Mouse (Mus musculus) forebrain, embryonic 14.5 days (tissue): ENCODE data around the gene Lrrc23. TPM values are rescaled to one million over a fixed set of nuclear protein-coding genes. Genes with fewer than 3 reads are reported as not detected.

ENCODE experiments used
- ATAC-seq: fragments of 200-750 bp; cut with Nextera tagmentation; 2 replicates; pipeline ENCODE4 v1.8.0; 2017; ENCODE audit warnings: mild to moderate bottlenecking, moderate library complexity
- DNase-seq: peaks from one replicate; pipeline ENCODE4 v3.0.0-alpha.2; 2015; ENCODE audit warnings: low spot score
- H3K27ac ChIP-seq: fragments of 300-500 bp; sonication (generic); 2 replicates; pipeline ENCODE4 v1.5.1; 2014; ENCODE audit warnings: low read depth, mild to moderate bottlenecking, control low read depth, low read length, moderate library complexity
- H3K27me3 ChIP-seq: fragments of 300-500 bp; sonication (generic); replicated peaks from 2 replicates; pipeline ENCODE4 v1.6.1; 2014; ENCODE audit warnings: low read length, control low read depth, mixed read lengths; ENCODE audit not compliant: control insufficient read depth, insufficient read depth
- H3K36me3 ChIP-seq: fragments of 300-500 bp; sonication (generic); 2 replicates; pipeline ENCODE4 v1.6.1; 2014; ENCODE audit warnings: low read length, control low read depth; ENCODE audit not compliant: control insufficient read depth, insufficient read depth
- H3K4me1 ChIP-seq: fragments of 300-500 bp; sonication (generic); 2 replicates; pipeline ENCODE4 v1.6.1; 2014; ENCODE audit warnings: antibody characterized with exemption, low read length, control low read depth; ENCODE audit not compliant: control insufficient read depth, insufficient read depth
- H3K4me2 ChIP-seq: fragments of 300-500 bp; sonication (generic); 2 replicates; pipeline ENCODE4 v1.6.1; 2014; ENCODE audit warnings: mild to moderate bottlenecking, control low read depth, low read length
- H3K4me3 ChIP-seq: fragments of 300-500 bp; sonication (generic); 2 replicates; pipeline ENCODE4 v1.5.1; 2014; ENCODE audit warnings: low read depth, low read length, control low read depth
- H3K9ac ChIP-seq: fragments of 300-500 bp; sonication (generic); 2 replicates; pipeline ENCODE4 v1.6.1; 2014; ENCODE audit warnings: mild to moderate bottlenecking, low read length, control low read depth, moderate library complexity
- H3K9me3 ChIP-seq: fragments of 300-500 bp; sonication (generic); replicated peaks from 2 replicates; pipeline ENCODE4 v1.6.1; 2016; ENCODE audit warnings: low read length, control low read depth, mixed read lengths; ENCODE audit not compliant: control insufficient read depth
- WGBS: fragments of 180-500 bp; shearing (Covaris S2); extraction: QIAGEN DNeasy Blood & Tissue Kit; methylation state at CpG from one replicate; pipeline ENCODE4 v1.1.7; 2014; 5-methylcytosine and 5-hydroxymethylcytosine counted together
- polyA plus RNA-seq: library from polyadenylated mRNA; unstranded; fragments of >200 nt; fragmentation: Nextera tagmentation; extraction: Ambion mirVana; gene quantifications from 2 replicates; pipeline ENCODE4 v1.2.1, GENCODE M21; 2014

Lrrc23 gene
- polyA plus RNA-seq, 1 experiment from 2014 or later = 3.5 TPM

GRCm38 (mm10) chr6:124787722-124788121 is 8.2 kb upstream of the Lrrc23 start:
- Histone ChIP-seq H3K27me3 (no peaks in the 10 kb centered on the region), H3K27ac (no peak overlapping the region), H3K4me2 (no peak overlapping the region), H3K4me3 (no peak overlapping the region), H3K9me3 (no peaks in the 10 kb centered on the region), H3K9ac (no peak overlapping the region), H3K36me3 (no peaks in the 10 kb centered on the region), H3K4me1 (no peaks in the 10 kb centered on the region)
- DNase-seq (no peak), ATAC-seq (no peak)
- 86% methylated on average over 10 of the region's 10 CpGs for WGBS

DNA sequence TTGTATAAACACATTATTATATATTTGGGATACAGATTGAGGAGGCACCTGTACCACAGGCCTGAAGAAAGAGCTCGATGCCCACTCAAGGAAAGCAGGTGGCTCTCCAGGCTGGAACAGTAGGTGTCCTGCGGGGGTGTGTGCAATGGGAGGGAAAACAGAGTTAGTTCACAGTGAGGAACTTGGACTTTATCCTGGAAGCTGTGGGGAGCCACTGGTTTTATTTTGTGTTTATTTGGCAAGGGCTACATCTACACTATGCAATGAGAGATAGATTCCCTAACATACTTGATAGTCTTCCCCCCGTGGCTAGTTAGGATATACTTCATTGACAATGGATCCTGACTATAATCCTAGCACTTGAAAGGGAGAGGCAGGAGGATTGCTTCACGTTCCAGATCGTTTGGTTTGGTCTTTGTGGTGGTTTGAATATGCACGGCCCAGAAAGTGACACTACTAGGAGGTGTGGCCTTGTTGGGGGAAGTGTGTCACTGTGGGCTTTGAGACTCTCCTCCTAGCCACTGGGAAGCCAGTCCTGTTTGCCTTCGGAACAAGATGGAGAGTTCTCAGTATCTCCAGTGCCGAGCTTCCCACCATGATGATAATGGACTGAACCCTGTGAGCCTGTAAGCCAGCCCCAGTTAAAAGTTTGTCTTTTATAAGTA is 7.4 kb upstream of the Lrrc23 start:
- no peaks in the 10 kb centered on the region for H3K9me3 ChIP-seq
- 48% methylated on average over 8 of the region's 8 CpGs for WGBS
- H3K4me2 ChIP-seq = no peak overlapping the region
- no peak overlapping the region for H3K27ac ChIP-seq
- H3K27me3 ChIP-seq = no peaks in the 10 kb centered on the region
- no peak overlapping the region for H3K4me3 ChIP-seq
- DNase-seq (no peak), ATAC-seq (no peak)
- no peaks in the 10 kb centered on the region for H3K36me3 ChIP-seq
- H3K4me1 ChIP-seq = 0 out of 2 replicates have a peak, but pooled peaks cover 2% of the 10 kb centered on the region
- H3K9ac ChIP-seq = no peak overlapping the region

DNA sequence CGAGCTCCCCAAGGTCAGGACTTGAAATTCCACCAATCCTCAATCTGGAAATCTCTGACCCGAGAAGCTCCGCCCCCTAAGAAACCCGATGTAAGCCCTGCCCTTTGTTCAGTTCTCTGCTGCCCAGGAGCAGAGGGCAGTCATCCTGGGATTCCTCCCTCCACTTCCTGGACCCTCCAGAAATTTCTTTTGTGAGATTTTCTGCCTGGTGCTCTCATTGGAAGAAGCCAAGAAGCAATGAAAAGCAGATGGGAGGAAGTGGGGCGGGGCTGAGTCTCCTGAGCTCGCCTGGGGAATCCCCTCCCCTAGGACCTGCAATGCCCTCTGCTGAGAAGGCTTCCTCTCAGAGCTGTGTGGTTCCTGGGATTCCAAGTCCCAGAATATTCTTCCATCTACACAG is 2.9 kb upstream of the Lrrc23 start:
- no peak overlapping the region; the same call in 1 of the 2 replicates for H3K4me2 ChIP-seq
- H3K27ac ChIP-seq = no peak overlapping the region
- no peak overlapping the region for H3K9ac ChIP-seq
- H3K4me3 ChIP-seq = no peak overlapping the region
- no peak for DNase-seq
- no peaks in the 10 kb centered on the region for H3K36me3 ChIP-seq
- H3K9me3 ChIP-seq = no peaks in the 10 kb centered on the region
- WGBS = 23% methylated on average over 6 of the region's 6 CpGs
- H3K4me1 ChIP-seq = peaks cover 2% of the 10 kb centered on the region; the same call in 1 of the 2 replicates
- ATAC-seq = no peak
- H3K27me3 ChIP-seq = no peaks in the 10 kb centered on the region

DNA sequence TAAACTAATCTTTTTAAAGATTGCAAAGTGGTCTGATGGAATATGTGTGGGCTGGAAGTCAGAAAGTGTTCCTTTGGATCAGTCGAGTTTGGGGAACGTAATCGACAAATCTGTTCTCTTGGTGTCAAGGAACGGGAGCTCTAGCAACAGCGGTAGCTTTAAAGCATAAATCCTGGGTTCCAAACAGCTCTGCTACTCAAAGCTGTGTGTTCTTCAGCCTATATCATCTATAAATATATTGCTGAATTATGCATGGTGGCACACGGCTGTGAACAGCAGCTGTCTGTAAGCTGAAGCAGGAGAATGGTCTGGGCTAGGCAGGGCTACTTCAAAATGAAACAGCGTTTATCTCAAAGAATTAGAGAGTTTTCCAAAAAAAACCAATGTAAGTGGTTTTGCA is 1.4 kb upstream of the Lrrc23 start:
- Histone ChIP-seq H3K4me1 (peaks cover 2% of the 10 kb centered on the region; the same call in 1 of the 2 replicates), H3K4me3 (no peak overlapping the region), H3K36me3 (no peaks in the 10 kb centered on the region), H3K27me3 (no peaks in the 10 kb centered on the region), H3K9me3 (no peaks in the 10 kb centered on the region), H3K9ac (no peak overlapping the region), H3K4me2 (no peak overlapping the region), H3K27ac (no peak overlapping the region)
- WGBS = 86% methylated on average over 7 of the region's 7 CpGs
- DNase-seq = no peak
- ATAC-seq = no peak

DNA sequence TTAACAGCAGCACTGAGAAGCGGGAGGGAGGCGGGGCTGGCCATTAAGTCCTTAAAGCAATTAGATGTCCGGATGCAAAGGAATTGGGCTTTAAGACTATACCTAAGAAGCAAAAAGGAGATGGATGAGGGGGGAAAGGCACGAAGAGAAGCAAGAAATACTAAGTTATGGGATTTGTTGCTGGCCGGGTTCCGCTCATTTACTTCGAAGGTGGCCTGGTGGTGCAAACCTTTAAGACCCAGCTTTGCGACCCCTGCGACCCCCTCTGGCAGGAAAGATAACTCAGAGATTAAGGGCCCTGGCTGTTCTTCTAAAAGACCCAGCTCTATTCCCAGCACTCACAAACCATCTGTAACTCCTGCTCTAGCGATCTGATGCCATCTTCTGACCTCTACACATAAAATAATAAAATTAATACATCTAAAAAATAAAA is 473 bp upstream of the Lrrc23 start:
- peak overlapping the region; percentile 1; the same call in 1 of the 2 replicates for H3K9ac ChIP-seq
- peak overlapping the region; percentile 66 for H3K4me2 ChIP-seq
- no peak overlapping the region for H3K27ac ChIP-seq
- DNase-seq = no peak
- H3K4me1 ChIP-seq = peaks cover 2% of the 10 kb centered on the region; the same call in 1 of the 2 replicates
- WGBS = 1% methylated on average over 10 of the region's 10 CpGs
- 0 out of 2 replicates have a peak, but pooled peaks have one; percentile 25 for ATAC-seq
- H3K27me3 ChIP-seq = no peaks in the 10 kb centered on the region
- H3K4me3 ChIP-seq = peak overlapping the region; percentile 29
- H3K36me3 ChIP-seq = no peaks in the 10 kb centered on the region
- H3K9me3 ChIP-seq = no peaks in the 10 kb centered on the region

DNA sequence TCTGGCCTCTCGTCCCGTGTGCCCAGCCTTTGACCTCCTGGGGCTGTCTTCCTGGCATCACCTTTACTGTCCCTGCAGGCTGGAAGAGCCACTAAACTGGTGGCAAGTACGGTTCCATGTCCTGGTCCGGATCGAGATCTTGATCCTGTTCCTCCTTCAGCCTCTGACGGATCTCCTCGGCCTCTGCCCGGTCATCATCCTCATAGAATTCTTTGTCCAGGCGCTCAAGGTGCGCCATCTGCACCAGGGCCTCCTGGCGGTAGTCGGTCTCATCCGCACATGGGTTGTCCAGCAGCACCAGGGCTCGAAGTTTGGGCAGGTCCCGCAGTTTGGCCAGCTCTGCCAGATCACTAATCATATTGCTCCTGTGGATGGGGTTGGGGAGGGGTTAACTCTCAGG is 9.0 kb downstream of the Lrrc23 start:
- no peak for ATAC-seq
- H3K27me3 ChIP-seq = no peaks in the 10 kb centered on the region
- no peaks in the 10 kb centered on the region for H3K9me3 ChIP-seq
- H3K9ac ChIP-seq = no peak overlapping the region
- H3K4me1 ChIP-seq = peaks cover 5% of the 10 kb centered on the region
- H3K27ac ChIP-seq = no peak overlapping the region
- WGBS = 92% methylated on average over 15 of the region's 15 CpGs
- no peaks in the 10 kb centered on the region for H3K36me3 ChIP-seq
- DNase-seq = no peak
- H3K4me2 ChIP-seq = no peak overlapping the region
- no peak overlapping the region for H3K4me3 ChIP-seq

GRCm38 (mm10) chr6:124770013-124770412 is 9.5 kb downstream of the Lrrc23 start:
- ATAC-seq = no peak
- Histone ChIP-seq H3K27me3 (no peaks in the 10 kb centered on the region), H3K4me3 (peak overlapping the region; percentile 43), H3K4me2 (peak overlapping the region; percentile 77), H3K4me1 (peaks cover 5% of the 10 kb centered on the region), H3K36me3 (no peaks in the 10 kb centered on the region), H3K9me3 (no peaks in the 10 kb centered on the region), H3K9ac (peak overlapping the region; percentile 71), H3K27ac (no peak overlapping the region)
- DNase-seq = no peak
- 61% methylated on average over 7 of the region's 7 CpGs for WGBS

GRCm38 (mm10) chr6:124769101-124769765 is 10.3 kb downstream of the Lrrc23 start, which contains the start of gene Eno2:
Gene Eno2, minus strand, starts transcription at chr6:124769673.
- Histone ChIP-seq H3K27ac (peak within 1 kb of the TSS; percentile 27; the same call in 1 of the 2 replicates), H3K9me3 (no peaks in the 10 kb centered on the region), H3K4me2 (peak within 1 kb of the TSS; percentile 77), H3K9ac (peak within 1 kb of the TSS; percentile 71), H3K4me3 (peak within 1 kb of the TSS; percentile 43), H3K27me3 (no peaks in the 10 kb centered on the region), H3K4me1 (peaks cover 5% of the 10 kb centered on the region), H3K36me3 (no peaks in the 10 kb centered on the region)
- WGBS = under 1% methylated on average over 54 of the region's 54 CpGs
- ATAC-seq = peak; percentile 86
- peak; percentile 76 for DNase-seq

GRCm38 (mm10) chr6:124768704-124769044 is 10.9 kb downstream of the Lrrc23 start:
- H3K4me3 ChIP-seq = peak overlapping the region; percentile 43
- no peaks in the 10 kb centered on the region for H3K27me3 ChIP-seq
- H3K9me3 ChIP-seq = no peaks in the 10 kb centered on the region
- peak overlapping the region; percentile 71; the same call in 1 of the 2 replicates for H3K9ac ChIP-seq
- no peak overlapping the region for H3K27ac ChIP-seq
- peaks cover 5% of the 10 kb centered on the region for H3K4me1 ChIP-seq
- H3K36me3 ChIP-seq = no peaks in the 10 kb centered on the region
- peak overlapping the region; percentile 77 for H3K4me2 ChIP-seq
- ATAC-seq (peak; percentile 10), DNase-seq (no peak)
- WGBS = 8% methylated on average over 9 of the region's 9 CpGs
